Mouse (Mus musculus): ENCODE results near the gene Mvb12b. TPM values are rescaled to one million over a fixed set of nuclear protein-coding genes. Genes with fewer than 3 reads are reported as not detected.

Mvb12b gene
- polyA plus RNA-seq, 1 experiment from 2014 or later = 36.6 TPM

GRCm38 (mm10) chr2:33895829-33896228 is 8.1 kb upstream of the Mvb12b start:
- Histone ChIP-seq H3K9ac (ENCODE audit: low read length) (no peak overlapping the region), H3K4me1 (ENCODE audit: control insufficient read depth, insufficient read depth, low read length) (no peaks in the 10 kb centered on the region), H3K27ac (ENCODE audit: low read depth, low read length) (no peak overlapping the region), H3K36me3 (ENCODE audit: control insufficient read depth, insufficient read depth, low read length) (no peaks in the 10 kb centered on the region), H3K4me3 (ENCODE audit: low read depth, low read length) (no peak overlapping the region), H3K9me3 (ENCODE audit: control insufficient read depth, low read length) (no peaks in the 10 kb centered on the region), H3K4me2 (no peak overlapping the region), H3K27me3 (ENCODE audit: control insufficient read depth, insufficient read depth, low read length) (no peaks in the 10 kb centered on the region)
- 81% methylated on average over 3 of the region's 3 CpGs for WGBS
- DNase-seq (ENCODE audit: low spot score, missing footprints) (no peak), ATAC-seq (ENCODE audit: low FRiP score) (no peak)

- no peaks in the 10 kb centered on the region for H3K9me3 ChIP-seq (ENCODE audit: control insufficient read depth, low read length)
- H3K9ac ChIP-seq (ENCODE audit: low read length) = no peak overlapping the region
- no peak overlapping the region for H3K4me3 ChIP-seq (ENCODE audit: low read depth, low read length)
- 75% methylated on average over 3 of the region's 3 CpGs for WGBS
- DNase-seq (ENCODE audit: low spot score, missing footprints) = no peak
- H3K27ac ChIP-seq (ENCODE audit: low read depth, low read length) = no peak overlapping the region
- peaks cover under 1% of the 10 kb centered on the region for H3K4me1 ChIP-seq (ENCODE audit: control insufficient read depth, insufficient read depth, low read length)
- no peaks in the 10 kb centered on the region for H3K27me3 ChIP-seq (ENCODE audit: control insufficient read depth, insufficient read depth, low read length)
- H3K36me3 ChIP-seq (ENCODE audit: control insufficient read depth, insufficient read depth, low read length) = no peaks in the 10 kb centered on the region
- no peak overlapping the region for H3K4me2 ChIP-seq
- no peak for ATAC-seq (ENCODE audit: low FRiP score)
Measured at GRCm38 (mm10) chr2:33893151-33893550, 5.4 kb upstream of the Mvb12b start.

GRCm38 (mm10) chr2:33892354-33892753 is 4.6 kb upstream of the Mvb12b start:
- no peaks in the 10 kb centered on the region for H3K27me3 ChIP-seq (ENCODE audit: control insufficient read depth, insufficient read depth, low read length)
- no peaks in the 10 kb centered on the region for H3K9me3 ChIP-seq (ENCODE audit: control insufficient read depth, low read length)
- no peak for DNase-seq (ENCODE audit: low spot score, missing footprints)
- H3K9ac ChIP-seq (ENCODE audit: low read length) = no peak overlapping the region
- H3K27ac ChIP-seq (ENCODE audit: low read depth, low read length) = no peak overlapping the region
- ATAC-seq (ENCODE audit: low FRiP score) = no peak
- 79% methylated on average over 7 of the region's 7 CpGs for WGBS
- no peak overlapping the region for H3K4me3 ChIP-seq (ENCODE audit: low read depth, low read length)
- no peaks in the 10 kb centered on the region for H3K36me3 ChIP-seq (ENCODE audit: control insufficient read depth, insufficient read depth, low read length)
- H3K4me2 ChIP-seq = no peak overlapping the region
- peaks cover 8% of the 10 kb centered on the region for H3K4me1 ChIP-seq (ENCODE audit: control insufficient read depth, insufficient read depth, low read length)

DNA sequence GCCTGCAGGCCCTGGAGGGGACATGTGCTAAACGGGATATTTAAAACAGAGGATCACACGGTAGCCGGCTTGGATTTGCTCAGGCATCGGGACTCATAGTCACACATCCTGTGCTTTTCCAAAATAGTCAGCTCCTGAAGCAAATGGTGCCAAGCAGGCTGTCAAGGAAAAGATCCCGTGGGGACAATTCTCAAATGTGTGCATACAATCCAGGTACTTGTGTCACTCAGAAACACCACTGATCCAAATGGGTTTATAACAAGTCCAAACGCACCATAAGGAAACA is 297 bp upstream of the Mvb12b start:
- no peaks in the 10 kb centered on the region for H3K36me3 ChIP-seq (ENCODE audit: control insufficient read depth, insufficient read depth, low read length)
- ATAC-seq (ENCODE audit: low FRiP score) (no peak), DNase-seq (ENCODE audit: low spot score, missing footprints) (no peak)
- 54% methylated on average over 6 of the region's 6 CpGs for WGBS
- peak overlapping the region; percentile 93 for H3K27ac ChIP-seq (ENCODE audit: low read depth, low read length)
- H3K9me3 ChIP-seq (ENCODE audit: control insufficient read depth, low read length) = no peaks in the 10 kb centered on the region
- H3K4me1 ChIP-seq (ENCODE audit: control insufficient read depth, insufficient read depth, low read length) = peaks cover 17% of the 10 kb centered on the region
- no peaks in the 10 kb centered on the region for H3K27me3 ChIP-seq (ENCODE audit: control insufficient read depth, insufficient read depth, low read length)
- peak overlapping the region; percentile 99 for H3K9ac ChIP-seq (ENCODE audit: low read length)
- H3K4me3 ChIP-seq (ENCODE audit: low read depth, low read length) = peak overlapping the region; percentile 90
- H3K4me2 ChIP-seq = peak overlapping the region; percentile 95

DNA sequence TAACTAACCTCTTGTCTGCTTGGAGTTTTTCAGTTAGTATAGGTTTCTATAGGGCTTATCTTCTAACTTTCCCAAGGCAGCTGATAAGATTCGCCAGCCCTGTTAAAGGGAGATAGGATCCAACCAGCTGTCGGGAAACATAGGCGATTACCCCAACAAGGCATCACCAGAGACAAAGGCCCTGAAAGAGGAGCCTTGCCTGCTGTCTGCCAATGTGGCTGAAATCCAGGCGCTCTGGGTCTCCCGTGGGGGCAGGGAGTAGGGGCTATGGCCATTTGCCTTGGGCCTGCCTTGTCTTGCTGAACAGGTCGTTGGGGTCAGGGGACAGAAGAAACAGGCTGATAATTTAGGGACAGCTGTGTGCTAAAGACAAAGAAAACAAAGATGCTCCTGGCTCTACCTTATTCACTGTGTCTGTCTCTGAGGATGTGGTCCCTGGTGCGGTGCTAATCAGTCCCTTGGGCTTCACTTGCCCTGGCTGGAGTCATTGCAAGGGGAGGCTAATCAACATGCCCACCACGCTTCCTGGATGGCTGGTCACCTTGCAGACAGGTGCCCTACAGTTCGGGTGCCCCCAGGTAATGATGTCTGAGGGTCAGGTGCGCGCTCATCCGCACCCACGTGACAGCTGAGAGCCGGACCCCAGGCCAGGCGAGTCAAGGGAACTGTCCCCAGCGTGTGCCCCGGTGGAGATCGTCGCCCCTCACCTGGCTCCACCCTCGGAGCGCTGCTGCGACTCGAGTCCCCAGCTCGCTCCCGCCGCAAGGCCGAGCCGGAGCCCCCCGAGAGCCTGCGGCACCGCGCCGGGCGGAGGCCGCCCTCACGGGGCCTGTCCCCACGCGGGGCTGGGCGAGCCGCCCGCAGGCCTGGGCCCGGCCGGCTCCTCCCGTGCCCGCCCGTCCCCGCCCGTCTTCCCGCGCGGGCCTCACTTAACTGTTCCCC is 1.1 kb downstream of the Mvb12b start:
- ATAC-seq (ENCODE audit: low FRiP score) = peak; percentile 79
- peaks cover 17% of the 10 kb centered on the region for H3K4me1 ChIP-seq (ENCODE audit: control insufficient read depth, insufficient read depth, low read length)
- H3K36me3 ChIP-seq (ENCODE audit: control insufficient read depth, insufficient read depth, low read length) = no peaks in the 10 kb centered on the region
- 2% methylated on average over 41 of the region's 51 CpGs for WGBS
- H3K4me3 ChIP-seq (ENCODE audit: low read depth, low read length) = peak overlapping the region; percentile 90
- peak overlapping the region; percentile 95 for H3K4me2 ChIP-seq
- H3K27me3 ChIP-seq (ENCODE audit: control insufficient read depth, insufficient read depth, low read length) = no peaks in the 10 kb centered on the region
- H3K9ac ChIP-seq (ENCODE audit: low read length) = peak overlapping the region; percentile 99
- peak overlapping the region; percentile 93 for H3K27ac ChIP-seq (ENCODE audit: low read depth, low read length)
- DNase-seq (ENCODE audit: low spot score, missing footprints) = peak; percentile 98
- no peaks in the 10 kb centered on the region for H3K9me3 ChIP-seq (ENCODE audit: control insufficient read depth, low read length)

DNA sequence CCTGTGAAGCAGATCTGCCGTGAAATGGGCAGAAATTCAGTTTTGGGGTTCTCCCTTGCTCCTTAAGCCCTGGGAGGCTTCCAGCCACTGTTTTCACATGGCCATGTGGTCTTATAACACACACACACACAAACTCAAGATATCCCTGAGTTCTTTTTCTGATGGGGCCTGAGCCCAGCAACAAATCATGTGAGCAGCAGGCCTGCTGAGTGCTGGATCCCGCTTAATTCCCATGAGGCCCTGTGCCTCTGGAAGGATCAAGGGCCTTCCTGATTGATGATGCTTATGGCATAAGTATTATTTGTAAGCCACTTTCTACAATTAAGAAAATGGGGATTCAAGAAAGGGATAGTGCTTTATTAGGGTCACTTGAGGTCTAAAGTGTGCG is 2.5 kb downstream of the Mvb12b start:
- 85% methylated on average over 3 of the region's 3 CpGs for WGBS
- ATAC-seq (ENCODE audit: low FRiP score) (no peak), DNase-seq (ENCODE audit: low spot score, missing footprints) (no peak)
- Histone ChIP-seq H3K4me2 (peak overlapping the region; percentile 0), H3K36me3 (ENCODE audit: control insufficient read depth, insufficient read depth, low read length) (no peaks in the 10 kb centered on the region), H3K9ac (ENCODE audit: low read length) (no peak overlapping the region), H3K4me3 (ENCODE audit: low read depth, low read length) (no peak overlapping the region), H3K27me3 (ENCODE audit: control insufficient read depth, insufficient read depth, low read length) (no peaks in the 10 kb centered on the region), H3K9me3 (ENCODE audit: control insufficient read depth, low read length) (no peaks in the 10 kb centered on the region), H3K27ac (ENCODE audit: low read depth, low read length) (no peak overlapping the region), H3K4me1 (ENCODE audit: control insufficient read depth, insufficient read depth, low read length) (peaks cover 17% of the 10 kb centered on the region)

DNA sequence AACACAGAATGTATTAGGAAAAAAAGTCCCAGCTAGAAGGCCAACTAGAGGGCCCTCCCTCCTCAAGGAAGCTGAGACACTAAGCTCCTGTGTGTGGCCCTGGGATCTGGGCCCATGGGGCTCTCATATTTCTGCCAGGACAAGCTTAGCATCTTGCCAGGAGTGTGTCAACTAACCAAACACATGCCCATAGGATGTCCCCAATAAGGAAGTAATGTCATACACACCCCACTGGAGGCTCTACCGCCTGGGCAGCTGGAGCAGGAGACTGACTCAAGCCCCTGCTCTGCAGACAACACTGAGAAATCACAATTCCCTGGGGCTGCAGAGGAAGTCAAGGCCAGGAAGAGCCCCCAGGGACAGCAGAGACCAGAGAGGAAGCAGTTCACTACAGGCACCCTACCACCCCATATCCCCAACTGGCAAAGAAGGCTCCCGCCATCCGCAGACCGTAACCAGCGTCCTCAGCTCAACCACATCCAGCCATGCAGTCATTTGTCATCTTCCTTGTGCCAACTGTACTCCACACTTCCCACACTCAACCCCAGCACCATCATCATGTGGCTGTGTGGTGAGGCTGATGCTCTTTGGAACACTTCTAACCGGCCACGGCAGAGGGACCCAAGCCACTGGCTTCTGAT is 3.0 kb downstream of the Mvb12b start:
- Histone ChIP-seq H3K36me3 (ENCODE audit: control insufficient read depth, insufficient read depth, low read length) (no peaks in the 10 kb centered on the region), H3K4me3 (ENCODE audit: low read depth, low read length) (no peak overlapping the region), H3K27me3 (ENCODE audit: control insufficient read depth, insufficient read depth, low read length) (no peaks in the 10 kb centered on the region), H3K4me2 (peak overlapping the region; percentile 7; the same call in 1 of the 2 replicates), H3K9me3 (ENCODE audit: control insufficient read depth, low read length) (no peaks in the 10 kb centered on the region), H3K27ac (ENCODE audit: low read depth, low read length) (no peak overlapping the region), H3K9ac (ENCODE audit: low read length) (no peak overlapping the region), H3K4me1 (ENCODE audit: control insufficient read depth, insufficient read depth, low read length) (peaks cover 17% of the 10 kb centered on the region)
- DNase-seq (ENCODE audit: low spot score, missing footprints) (no peak), ATAC-seq (ENCODE audit: low FRiP score) (no peak)
- 96% methylated on average over 7 of the region's 7 CpGs for WGBS

DNA sequence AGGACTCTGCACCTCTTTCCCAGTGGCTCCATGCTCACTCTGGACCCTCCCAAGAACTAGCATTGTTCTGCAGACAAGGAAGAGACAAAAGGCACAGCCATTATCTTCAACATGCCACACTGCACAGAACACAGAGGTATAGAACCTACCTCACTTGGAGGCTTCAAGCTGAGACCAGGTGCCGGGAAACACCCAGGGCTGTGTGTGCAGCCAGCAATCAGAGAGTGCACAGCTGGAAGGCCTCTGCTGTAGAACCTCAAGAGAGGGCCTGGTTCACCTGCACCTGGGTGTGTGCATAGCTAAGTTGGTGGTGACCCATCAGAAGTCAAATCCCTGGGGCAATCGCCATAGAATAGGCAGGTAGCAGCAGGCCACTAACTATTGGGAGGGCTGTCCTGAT is 8.5 kb downstream of the Mvb12b start:
- H3K27me3 ChIP-seq (ENCODE audit: control insufficient read depth, insufficient read depth, low read length) = no peaks in the 10 kb centered on the region
- H3K4me1 ChIP-seq (ENCODE audit: control insufficient read depth, insufficient read depth, low read length) = peaks cover 47% of the 10 kb centered on the region
- H3K9me3 ChIP-seq (ENCODE audit: control insufficient read depth, low read length) = no peaks in the 10 kb centered on the region
- DNase-seq (ENCODE audit: low spot score, missing footprints) = peak; percentile 75
- H3K4me3 ChIP-seq (ENCODE audit: low read depth, low read length) = no peak overlapping the region
- H3K27ac ChIP-seq (ENCODE audit: low read depth, low read length) = peak overlapping the region; percentile 99; the same call in 1 of the 2 replicates
- 79% methylated on average over 2 of the region's 2 CpGs for WGBS
- H3K4me2 ChIP-seq = no peak overlapping the region
- no peak for ATAC-seq (ENCODE audit: low FRiP score)
- H3K9ac ChIP-seq (ENCODE audit: low read length) = no peak overlapping the region; the same call in 1 of the 2 replicates
- peaks cover under 1% of the 10 kb centered on the region; the same call in 1 of the 2 replicates for H3K36me3 ChIP-seq (ENCODE audit: control insufficient read depth, insufficient read depth, low read length)

DNA sequence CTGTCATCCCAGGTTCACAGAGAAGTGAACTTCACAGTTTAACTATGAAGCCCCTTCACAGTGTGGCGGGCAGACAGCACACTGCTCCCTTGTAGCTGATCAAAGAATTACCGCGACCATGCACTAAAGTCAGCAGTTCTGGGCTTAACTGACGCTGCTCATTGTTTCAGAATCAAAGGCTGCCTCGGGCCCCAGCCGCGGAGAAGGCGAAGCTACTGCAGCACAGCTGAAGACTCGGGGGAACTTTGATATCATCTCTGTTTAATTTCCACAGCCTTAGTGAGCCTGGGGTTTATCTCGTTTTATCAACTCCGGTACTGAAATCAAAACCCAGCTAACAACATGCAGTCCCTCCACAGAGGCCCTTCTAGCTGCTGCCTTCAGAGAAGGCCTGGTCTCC is 9.3 kb downstream of the Mvb12b start:
- H3K4me1 ChIP-seq (ENCODE audit: control insufficient read depth, insufficient read depth, low read length) = peaks cover 47% of the 10 kb centered on the region
- H3K27me3 ChIP-seq (ENCODE audit: control insufficient read depth, insufficient read depth, low read length) = no peaks in the 10 kb centered on the region
- H3K4me3 ChIP-seq (ENCODE audit: low read depth, low read length) = no peak overlapping the region
- 18% methylated on average over 11 of the region's 11 CpGs for WGBS
- no peaks in the 10 kb centered on the region for H3K9me3 ChIP-seq (ENCODE audit: control insufficient read depth, low read length)
- H3K4me2 ChIP-seq = no peak overlapping the region; the same call in 1 of the 2 replicates
- DNase-seq (ENCODE audit: low spot score, missing footprints) (no peak), ATAC-seq (ENCODE audit: low FRiP score) (peak; percentile 28; the same call in 1 of the 2 replicates)
- H3K27ac ChIP-seq (ENCODE audit: low read depth, low read length) = peak overlapping the region; percentile 99
- H3K9ac ChIP-seq (ENCODE audit: low read length) = peak overlapping the region; percentile 56
- H3K36me3 ChIP-seq (ENCODE audit: control insufficient read depth, insufficient read depth, low read length) = peaks cover 5% of the 10 kb centered on the region; the same call in 1 of the 2 replicates
